Mouse (Mus musculus) stomach, embryonic 16.5 days (tissue): ENCODE results near the gene Mfsd6l. TPM values are rescaled to one million over a fixed set of nuclear protein-coding genes. Genes with fewer than 3 reads are reported as not detected.

Experiments
- ATAC-seq: fragments of 200-750 bp; cut with Nextera tagmentation; 2 replicates; pipeline ENCODE4 v1.8.0; 2017; ENCODE audit warnings: moderate number of reproducible peaks, moderate TSS enrichment; ENCODE audit not compliant: insufficient read depth, low FRiP score
- H3K27ac ChIP-seq: fragments of 300-500 bp; sonication (generic); 2 replicates; pipeline ENCODE4 v1.5.1; 2014; ENCODE audit warnings: low read length
- H3K27me3 ChIP-seq: fragments of 300-500 bp; sonication (generic); 2 replicates; pipeline ENCODE4 v1.6.1; 2014; ENCODE audit warnings: low read length, control low read depth, mixed read lengths; ENCODE audit not compliant: control insufficient read depth, insufficient read depth
- H3K36me3 ChIP-seq: fragments of 300-500 bp; sonication (generic); 2 replicates; pipeline ENCODE4 v1.6.1; 2014; ENCODE audit warnings: low read length; ENCODE audit not compliant: control insufficient read depth, insufficient read depth
- H3K4me1 ChIP-seq: fragments of 300-500 bp; sonication (generic); 2 replicates; pipeline ENCODE4 v1.6.1; 2014; ENCODE audit warnings: low read length, control low read depth, mixed read lengths; ENCODE audit not compliant: control insufficient read depth, insufficient read depth
- H3K4me2 ChIP-seq: fragments of 300-500 bp; sonication (generic); 2 replicates; pipeline ENCODE4 v1.6.1; 2014; ENCODE audit warnings: low read depth, low read length, mixed read lengths
- H3K4me3 ChIP-seq: fragments of 300-500 bp; sonication (generic); replicated peaks from 2 replicates; pipeline ENCODE4 v1.5.1; 2014; ENCODE audit warnings: mild to moderate bottlenecking, low read length
- H3K9ac ChIP-seq: fragments of 300-500 bp; sonication (generic); 2 replicates; pipeline ENCODE4 v1.6.1; 2014; ENCODE audit warnings: low read length
- H3K9me3 ChIP-seq: fragments of 300-500 bp; sonication (generic); replicated peaks from 2 replicates; pipeline ENCODE4 v1.6.1; 2016; ENCODE audit warnings: low read length, control low read depth; ENCODE audit not compliant: control insufficient read depth
- WGBS: fragments of 180-500 bp; shearing (Covaris S2); extraction: QIAGEN DNeasy Blood & Tissue Kit; methylation state at CpG from one replicate; pipeline ENCODE4 v1.1.7; 2014; 5-methylcytosine and 5-hydroxymethylcytosine counted together
- polyA plus RNA-seq: library from polyadenylated mRNA; unstranded; fragments of >200 nt; fragmentation: Nextera tagmentation; extraction: Ambion mirVana; gene quantifications from 2 replicates; pipeline ENCODE4 v1.2.1, GENCODE M21; 2015

Gene Mfsd6l
- polyA plus RNA-seq, 1 experiment from 2014 or later, result 2.0 TPM

DNA sequence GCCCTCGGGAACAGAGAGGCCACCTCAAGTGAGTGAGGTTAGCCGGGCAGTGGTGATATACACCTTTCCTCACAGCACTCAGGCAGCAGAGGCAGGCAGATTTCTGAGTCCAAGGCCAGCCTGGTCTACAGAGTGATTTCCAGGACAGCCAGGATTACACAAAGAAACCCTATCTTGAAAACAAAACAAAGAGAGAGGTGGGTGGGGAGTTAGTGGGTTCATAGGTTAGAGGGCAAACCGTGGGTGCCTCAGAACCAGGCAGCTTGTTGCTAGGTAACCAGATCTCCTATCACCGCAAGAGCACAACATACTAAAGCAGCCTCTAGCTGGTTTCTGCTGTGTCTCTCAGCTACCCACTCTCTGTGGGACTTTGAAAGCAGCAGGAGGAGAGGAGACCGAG lies 30.7 kb downstream of the Mfsd6l start, which contains the start of gene Ccdc42:
TSS of gene Ccdc42 (plus strand) at position 301 of the 400 bp plus-strand sequence.
- Histone ChIP-seq H3K27ac (no peak within 1 kb of the TSS), H3K27me3 (peaks cover 4% of the 10 kb centered on the region; the same call in 1 of the 2 replicates), H3K36me3 (no peaks in the 10 kb centered on the region), H3K9ac (no peak within 1 kb of the TSS), H3K4me3 (no peak within 1 kb of the TSS), H3K4me1 (peaks cover 12% of the 10 kb centered on the region; the same call in 1 of the 2 replicates), H3K4me2 (no peak within 1 kb of the TSS), H3K9me3 (no peaks in the 10 kb centered on the region)
- no peak for ATAC-seq
- WGBS, result 67% methylated on average over 5 of the region's 5 CpGs

DNA sequence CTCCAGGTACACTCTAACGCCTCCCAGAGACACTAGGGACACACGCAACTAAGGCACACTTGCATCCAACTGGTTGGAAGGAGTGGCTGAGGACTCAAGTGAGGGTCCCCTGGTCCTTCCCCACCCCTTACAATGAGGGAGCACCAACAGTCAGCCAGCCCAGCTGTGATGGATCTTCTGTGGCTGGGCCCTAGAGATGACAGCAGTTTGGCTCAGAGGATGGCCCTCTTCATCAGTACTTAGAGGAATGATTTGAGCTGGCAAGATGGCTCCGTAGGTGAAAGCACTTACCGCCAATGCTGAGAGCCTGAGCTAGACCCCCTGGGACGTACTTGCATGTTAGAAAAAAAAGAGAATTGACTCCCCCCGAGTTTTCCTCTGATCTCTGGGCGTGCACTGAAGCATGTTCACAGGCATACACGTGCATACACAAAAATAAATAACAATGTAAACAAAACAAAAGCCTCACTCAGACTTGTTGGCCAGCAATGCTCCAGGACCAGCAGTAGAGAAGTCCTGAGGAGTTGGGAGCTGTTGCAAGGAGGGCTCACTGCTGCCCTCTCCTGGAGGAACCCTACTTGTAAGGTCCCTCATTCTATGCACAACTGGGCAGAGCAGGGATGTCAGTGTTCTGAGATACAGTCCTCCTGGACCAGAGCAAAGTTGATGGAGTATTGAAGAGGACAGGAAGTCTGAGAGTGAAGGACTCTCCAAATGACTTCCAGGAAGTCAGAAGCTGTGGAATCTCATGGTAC lies 33.2 kb downstream of the Mfsd6l start:
- 62% methylated on average over 8 of the region's 8 CpGs for WGBS
- ATAC-seq, result peak; percentile 56; the same call in 1 of the 2 replicates
- Histone ChIP-seq H3K4me2 (no peak overlapping the region), H3K4me1 (peaks cover 7% of the 10 kb centered on the region; the same call in 1 of the 2 replicates), H3K9me3 (no peaks in the 10 kb centered on the region), H3K4me3 (no peak overlapping the region), H3K9ac (no peak overlapping the region), H3K27me3 (peaks cover 4% of the 10 kb centered on the region; the same call in 1 of the 2 replicates), H3K36me3 (no peaks in the 10 kb centered on the region), H3K27ac (no peak overlapping the region)

DNA sequence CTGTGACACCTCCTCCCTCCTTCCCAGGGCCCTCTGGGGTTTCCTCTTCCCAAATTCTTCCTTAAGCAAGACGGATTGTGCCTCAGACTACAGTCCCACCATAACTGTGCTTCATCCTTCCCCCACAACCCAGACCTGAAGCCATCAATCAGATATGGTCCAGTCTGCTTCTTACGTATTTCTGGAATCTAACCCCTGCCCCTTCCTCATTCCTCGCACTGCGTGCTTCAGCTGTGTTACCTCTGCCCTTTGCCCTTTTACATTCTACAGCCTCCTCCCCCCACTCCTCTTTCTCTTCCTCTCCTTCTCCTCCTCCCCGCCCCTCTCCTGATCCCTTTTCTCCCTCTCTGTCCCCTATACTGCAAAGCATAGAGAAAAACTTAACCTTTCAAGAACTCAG lies 35.7 kb downstream of the Mfsd6l start:
- Histone ChIP-seq H3K27ac (no peak overlapping the region), H3K4me2 (no peak overlapping the region), H3K9me3 (no peaks in the 10 kb centered on the region), H3K27me3 (peaks cover 4% of the 10 kb centered on the region; the same call in 1 of the 2 replicates), H3K4me3 (no peak overlapping the region), H3K36me3 (no peaks in the 10 kb centered on the region), H3K9ac (no peak overlapping the region), H3K4me1 (peaks cover 3% of the 10 kb centered on the region; the same call in 1 of the 2 replicates)
- 30% methylated on average over 5 of the region's 5 CpGs for WGBS
- no peak for ATAC-seq

DNA sequence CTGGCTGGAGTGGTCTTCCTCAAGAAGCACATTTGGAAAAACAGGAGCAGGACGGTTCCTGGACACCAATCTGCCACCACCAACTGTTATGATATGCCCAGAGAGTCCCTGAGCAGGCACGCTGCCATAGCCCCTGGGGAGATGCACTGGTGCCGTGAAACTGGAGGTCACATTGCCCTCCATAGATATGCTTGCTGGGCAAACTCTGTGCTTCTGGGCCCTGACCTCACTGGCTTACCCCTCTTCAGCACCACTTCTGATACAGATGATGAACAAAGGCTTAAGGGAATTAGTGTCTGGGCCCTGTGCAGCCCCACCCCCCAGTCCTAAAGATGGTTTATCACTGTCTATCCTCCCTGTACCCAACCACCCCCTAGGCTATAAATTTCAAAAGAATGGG lies 37.3 kb downstream of the Mfsd6l start:
- Histone ChIP-seq H3K27ac (no peak overlapping the region), H3K9me3 (no peaks in the 10 kb centered on the region), H3K9ac (no peak overlapping the region), H3K4me3 (no peak overlapping the region), H3K36me3 (no peaks in the 10 kb centered on the region), H3K4me2 (no peak overlapping the region), H3K4me1 (peaks cover 3% of the 10 kb centered on the region; the same call in 1 of the 2 replicates), H3K27me3 (0 out of 2 replicates have a peak, but pooled peaks cover under 1% of the 10 kb centered on the region)
- WGBS, result 76% methylated on average over 3 of the region's 3 CpGs
- ATAC-seq, result no peak

- WGBS, result 88% methylated on average over 2 of the region's 2 CpGs
- Histone ChIP-seq H3K4me1 (peaks cover 28% of the 10 kb centered on the region), H3K27ac (no peak overlapping the region), H3K4me2 (no peak overlapping the region), H3K9ac (no peak overlapping the region), H3K36me3 (no peaks in the 10 kb centered on the region), H3K27me3 (no peaks in the 10 kb centered on the region), H3K4me3 (no peak overlapping the region), H3K9me3 (no peaks in the 10 kb centered on the region)
- no peak for ATAC-seq
These were observed 41.9 kb downstream of the Mfsd6l start for GRCm38 (mm10) chr11:68597912-68598311.

GRCm38 (mm10) chr11:68600551-68601021 lies 44.6 kb downstream of the Mfsd6l start:
- no peaks in the 10 kb centered on the region for H3K27me3 ChIP-seq
- ATAC-seq, result peak; percentile 84
- no peaks in the 10 kb centered on the region for H3K36me3 ChIP-seq
- H3K9ac ChIP-seq, result no peak overlapping the region
- no peak overlapping the region for H3K4me3 ChIP-seq
- WGBS, result 10% methylated on average over 6 of the region's 6 CpGs
- H3K9me3 ChIP-seq, result no peaks in the 10 kb centered on the region
- H3K27ac ChIP-seq, result peak overlapping the region; percentile 95
- peaks cover 28% of the 10 kb centered on the region for H3K4me1 ChIP-seq
- no peak overlapping the region for H3K4me2 ChIP-seq

DNA sequence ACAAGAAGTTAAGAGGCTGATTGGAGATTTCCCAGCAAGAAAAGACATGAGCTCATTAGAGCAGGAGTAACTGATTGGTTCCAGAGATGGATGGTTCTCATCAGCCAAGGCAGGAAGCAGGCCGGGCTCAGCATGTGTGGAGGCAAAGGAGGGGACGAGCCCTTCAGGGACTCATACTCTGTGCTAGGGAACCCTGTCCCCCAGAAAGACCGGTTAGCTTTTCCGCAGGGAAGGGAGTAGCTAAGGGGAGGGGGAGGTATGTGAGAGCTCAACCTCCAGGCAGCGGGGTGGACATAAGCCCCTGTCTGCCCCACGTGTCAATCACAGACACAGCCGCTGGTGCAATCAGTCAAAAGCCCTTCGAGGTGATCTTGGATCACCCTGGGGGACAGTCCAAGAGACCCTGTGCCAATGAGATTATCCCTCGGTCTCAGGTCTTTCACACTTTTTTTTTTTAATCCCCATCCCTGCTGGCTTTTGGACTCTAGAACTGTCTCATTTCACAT lies 45.6 kb downstream of the Mfsd6l start:
- 24% methylated on average over 9 of the region's 9 CpGs for WGBS
- Histone ChIP-seq H3K27ac (peak overlapping the region; percentile 95), H3K9ac (0 out of 2 replicates have a peak overlapping the region, but pooled peaks have one; percentile 15), H3K36me3 (no peaks in the 10 kb centered on the region), H3K4me1 (peaks cover 28% of the 10 kb centered on the region), H3K4me2 (no peak overlapping the region), H3K27me3 (no peaks in the 10 kb centered on the region), H3K4me3 (no peak overlapping the region), H3K9me3 (no peaks in the 10 kb centered on the region)
- ATAC-seq, result peak; percentile 63

GRCm38 (mm10) chr11:68602200-68602931 lies 46.4 kb downstream of the Mfsd6l start:
- H3K4me2 ChIP-seq, result no peak overlapping the region
- no peaks in the 10 kb centered on the region for H3K9me3 ChIP-seq
- H3K4me1 ChIP-seq, result peaks cover 28% of the 10 kb centered on the region
- H3K27me3 ChIP-seq, result no peaks in the 10 kb centered on the region
- peak overlapping the region; percentile 95 for H3K27ac ChIP-seq
- H3K9ac ChIP-seq, result peak overlapping the region; percentile 29; the same call in 1 of the 2 replicates
- H3K4me3 ChIP-seq, result no peak overlapping the region
- ATAC-seq, result peak; percentile 14; the same call in 1 of the 2 replicates
- no peaks in the 10 kb centered on the region for H3K36me3 ChIP-seq
- 15% methylated on average over 8 of the region's 8 CpGs for WGBS
